Comparison of ENCODE assay signal across 21 mouse cellular contexts in genomic region chr1:85790565-85790964, GRCm38 (mm10).
"Had no signal": no experiment of that assay in that cellular context is flagged by ENCODE, and none has a peak within 500 bp of the region (broad histone marks: within the 10 kb centered on the region; RNA-seq: fewer than 3 reads in every experiment).

No protein-coding gene starts in this region.

- H3K27ac ChIP-seq: kidney, postnatal 0 days; limb, embryonic 13.5 days; liver, embryonic 12.5 days; liver, embryonic 15.5 days; lung, embryonic 15.5 days; midbrain, embryonic 10.5 days; midbrain, embryonic 13.5 days; neural tube, embryonic 13.5 days had no signal

- H3K36me3 ChIP-seq: limb, embryonic 13.5 days; liver, embryonic 15.5 days; lung, embryonic 15.5 days; midbrain, embryonic 10.5 days; midbrain, embryonic 13.5 days; neural tube, embryonic 13.5 days had no signal

- DNase-seq: kidney, adult 2 months; kidney, postnatal 25 days; left cerebral cortex, postnatal 4 days; liver; lung, adult 18-20 months; lung, postnatal 10 days; lung, postnatal 4 days; retina, postnatal 1 day; right cerebral cortex, postnatal 25 days; thymus, adult 18-20 months; thymus, postnatal 36 days had no signal

- H3K4me2 ChIP-seq: limb, embryonic 13.5 days; liver, embryonic 12.5 days; liver, embryonic 15.5 days; lung, embryonic 15.5 days; midbrain, embryonic 13.5 days; neural tube, embryonic 13.5 days had no signal

- H3K9ac ChIP-seq: limb, embryonic 13.5 days; liver, embryonic 12.5 days; liver, embryonic 15.5 days; lung, embryonic 15.5 days; midbrain, embryonic 13.5 days; neural tube, embryonic 13.5 days had no signal

- H3K27me3 ChIP-seq: limb, embryonic 13.5 days; lung, embryonic 15.5 days; midbrain, embryonic 13.5 days; neural tube, embryonic 13.5 days had no signal

- ATAC-seq: liver, embryonic 12.5 days; midbrain, embryonic 13.5 days; midbrain, embryonic 16.5 days had no signal

- H3K4me3 ChIP-seq: limb, embryonic 13.5 days; liver, embryonic 12.5 days; liver, embryonic 15.5 days; lung, embryonic 15.5 days; midbrain, embryonic 10.5 days; midbrain, embryonic 13.5 days; myocyte; neural tube, embryonic 13.5 days had no signal

- H3K9me3 ChIP-seq: limb, embryonic 13.5 days; liver, embryonic 12.5 days; liver, embryonic 15.5 days; lung, embryonic 15.5 days; midbrain, embryonic 10.5 days; neural tube, embryonic 13.5 days had no signal
